Mouse (Mus musculus): ENCODE results near the gene 3100002H09Rik. TPM values are rescaled to one million over a fixed set of nuclear protein-coding genes. Genes with fewer than 3 reads are reported as not detected.
A peak's percentile ranks its signal among the peaks of the same experiment; 100 is the strongest.

The 3100002H09Rik gene
- polyA plus RNA-seq, 1 experiment from 2014 or later = 0.68 TPM

- Histone ChIP-seq H3K36me3 (no peaks in the 10 kb centered on the region), H3K9ac (no peak overlapping the region), H3K27me3 (peaks cover 44% of the 10 kb centered on the region), H3K9me3 (no peaks in the 10 kb centered on the region), H3K27ac (replicated peaks) (no peak overlapping the region), H3K4me3 (no peak overlapping the region), H3K4me1 (replicated peaks) (peaks cover 37% of the 10 kb centered on the region), H3K4me2 (no peak overlapping the region)
- WGBS = 85% methylated on average over 4 of the region's 4 CpGs
- no peak for ATAC-seq (ENCODE audit: low read depth)
Observed at GRCm38 (mm10) chr4:124611768-124612167, 1.2 kb upstream of the 3100002H09Rik start.

GRCm38 (mm10) chr4:124610066-124610465 is 537 bp downstream of the 3100002H09Rik start:
- H3K4me3 ChIP-seq = no peak overlapping the region

GRCm38 (mm10) chr4:124607166-124607565 is 3.4 kb downstream of the 3100002H09Rik start:
- WGBS = 60% methylated on average over 8 of the region's 8 CpGs
- Histone ChIP-seq H3K4me3 (no peak overlapping the region), H3K27ac (replicated peaks) (no peak overlapping the region), H3K27me3 (peaks cover 78% of the 10 kb centered on the region), H3K9me3 (no peaks in the 10 kb centered on the region), H3K4me1 (replicated peaks) (no peaks in the 10 kb centered on the region), H3K4me2 (no peak overlapping the region), H3K36me3 (no peaks in the 10 kb centered on the region), H3K9ac (no peak overlapping the region)
- no peak for ATAC-seq (ENCODE audit: low read depth)

More at GRCm38 (mm10) chr4:124610066-124610465, 537 bp downstream of the 3100002H09Rik start:
- Histone ChIP-seq H3K4me2 (no peak overlapping the region), H3K4me1 (replicated peaks) (peaks cover 20% of the 10 kb centered on the region), H3K9me3 (no peaks in the 10 kb centered on the region), H3K27me3 (peaks cover 61% of the 10 kb centered on the region), H3K27ac (replicated peaks) (no peak overlapping the region), H3K36me3 (no peaks in the 10 kb centered on the region), H3K9ac (no peak overlapping the region)
- 63% methylated on average over 2 of the region's 2 CpGs for WGBS
- no peak for ATAC-seq (ENCODE audit: low read depth)

GRCm38 (mm10) chr4:124606180-124606579 is 4.4 kb downstream of the 3100002H09Rik start:
- H3K4me1 ChIP-seq (replicated peaks) = no peaks in the 10 kb centered on the region
- H3K27me3 ChIP-seq = peaks cover 70% of the 10 kb centered on the region
- no peak overlapping the region for H3K4me3 ChIP-seq
- no peak for ATAC-seq (ENCODE audit: low read depth)
- no peaks in the 10 kb centered on the region for H3K9me3 ChIP-seq
- no peak overlapping the region for H3K27ac ChIP-seq (replicated peaks)
- H3K36me3 ChIP-seq = no peaks in the 10 kb centered on the region
- 84% methylated on average over 3 of the region's 3 CpGs for WGBS
- no peak overlapping the region for H3K4me2 ChIP-seq
- H3K9ac ChIP-seq = no peak overlapping the region

- H3K36me3 ChIP-seq = no peaks in the 10 kb centered on the region
- H3K4me1 ChIP-seq (replicated peaks) = no peaks in the 10 kb centered on the region
- no peak overlapping the region for H3K4me2 ChIP-seq
- H3K27ac ChIP-seq (replicated peaks) = no peak overlapping the region
- no peaks in the 10 kb centered on the region for H3K9me3 ChIP-seq
- no peak overlapping the region for H3K9ac ChIP-seq
- WGBS = 77% methylated on average over 5 of the region's 5 CpGs
- H3K27me3 ChIP-seq = peaks cover 61% of the 10 kb centered on the region
- H3K4me3 ChIP-seq = no peak overlapping the region
- no peak for ATAC-seq (ENCODE audit: low read depth)
Observed at GRCm38 (mm10) chr4:124605255-124605654, 5.3 kb downstream of the 3100002H09Rik start.

GRCm38 (mm10) chr4:124603712-124604111 is 6.9 kb downstream of the 3100002H09Rik start:
- Histone ChIP-seq H3K4me3 (no peak overlapping the region), H3K4me2 (no peak overlapping the region), H3K9ac (no peak overlapping the region), H3K27ac (replicated peaks) (no peak overlapping the region), H3K9me3 (no peaks in the 10 kb centered on the region), H3K4me1 (replicated peaks) (no peaks in the 10 kb centered on the region), H3K27me3 (peaks cover 59% of the 10 kb centered on the region), H3K36me3 (no peaks in the 10 kb centered on the region)
- WGBS = 16% methylated on average over 9 of the region's 9 CpGs
- no peak for ATAC-seq (ENCODE audit: low read depth)

- ATAC-seq (ENCODE audit: low read depth) = no peak
- H3K4me1 ChIP-seq (replicated peaks) = peaks cover 18% of the 10 kb centered on the region
- H3K27me3 ChIP-seq = peaks cover 48% of the 10 kb centered on the region
- H3K9me3 ChIP-seq = no peaks in the 10 kb centered on the region
- H3K27ac ChIP-seq (replicated peaks) = no peak overlapping the region
- no peak overlapping the region for H3K4me3 ChIP-seq
- no peak overlapping the region for H3K9ac ChIP-seq
- H3K36me3 ChIP-seq = no peaks in the 10 kb centered on the region
- no peak overlapping the region for H3K4me2 ChIP-seq
- WGBS = 83% methylated on average over 9 of the region's 9 CpGs
Observed at GRCm38 (mm10) chr4:124595929-124596328, 14.7 kb downstream of the 3100002H09Rik start.

- no peak for ATAC-seq (ENCODE audit: low read depth)
- Histone ChIP-seq H3K36me3 (no peaks in the 10 kb centered on the region), H3K27ac (replicated peaks) (no peak overlapping the region), H3K4me2 (no peak overlapping the region; the same call in 1 of the 2 replicates), H3K9me3 (no peaks in the 10 kb centered on the region), H3K4me3 (no peak overlapping the region), H3K9ac (no peak overlapping the region), H3K4me1 (replicated peaks) (peaks cover 18% of the 10 kb centered on the region), H3K27me3 (peaks cover 48% of the 10 kb centered on the region)
- WGBS = 28% methylated on average over 13 of the region's 13 CpGs
Observed at GRCm38 (mm10) chr4:124594933-124595332, 15.7 kb downstream of the 3100002H09Rik start.

- no peak overlapping the region for H3K4me2 ChIP-seq
- H3K27ac ChIP-seq (replicated peaks) = no peak overlapping the region
- no peaks in the 10 kb centered on the region for H3K9me3 ChIP-seq
- H3K36me3 ChIP-seq = no peaks in the 10 kb centered on the region
- H3K4me1 ChIP-seq (replicated peaks) = peaks cover 18% of the 10 kb centered on the region
- H3K4me3 ChIP-seq = no peak overlapping the region
- H3K27me3 ChIP-seq = peaks cover 54% of the 10 kb centered on the region
- 70% methylated on average over 9 of the region's 9 CpGs for WGBS
- ATAC-seq (ENCODE audit: low read depth) = no peak
- peak overlapping the region; percentile 9; the same call in 1 of the 2 replicates for H3K9ac ChIP-seq
Observed at GRCm38 (mm10) chr4:124593691-124594090, 16.9 kb downstream of the 3100002H09Rik start.

GRCm38 (mm10) chr4:124593210-124593609 is 17.4 kb downstream of the 3100002H09Rik start:
- no peaks in the 10 kb centered on the region for H3K36me3 ChIP-seq
- H3K9ac ChIP-seq = no peak overlapping the region
- no peak overlapping the region for H3K27ac ChIP-seq (replicated peaks)
- no peak overlapping the region for H3K4me3 ChIP-seq
- peaks cover 56% of the 10 kb centered on the region for H3K27me3 ChIP-seq
- H3K4me2 ChIP-seq = no peak overlapping the region
- no peaks in the 10 kb centered on the region for H3K9me3 ChIP-seq
- H3K4me1 ChIP-seq (replicated peaks) = peaks cover 18% of the 10 kb centered on the region
- ATAC-seq (ENCODE audit: low read depth) = no peak

GRCm38 (mm10) chr4:124592241-124592640 is 18.4 kb downstream of the 3100002H09Rik start:
- no peak overlapping the region for H3K4me2 ChIP-seq
- H3K9me3 ChIP-seq = no peaks in the 10 kb centered on the region
- H3K36me3 ChIP-seq = no peaks in the 10 kb centered on the region
- no peak overlapping the region for H3K27ac ChIP-seq (replicated peaks)
- no peak overlapping the region for H3K9ac ChIP-seq
- WGBS = 82% methylated on average over 5 of the region's 5 CpGs
- no peak overlapping the region for H3K4me3 ChIP-seq
- ATAC-seq (ENCODE audit: low read depth) = 0 out of 2 replicates have a peak, but pooled peaks have one; percentile 25
- H3K4me1 ChIP-seq (replicated peaks) = peaks cover 23% of the 10 kb centered on the region
- H3K27me3 ChIP-seq = peaks cover 56% of the 10 kb centered on the region

- ATAC-seq (ENCODE audit: low read depth) = no peak
- Histone ChIP-seq H3K27me3 (peaks cover 77% of the 10 kb centered on the region), H3K4me3 (no peak overlapping the region), H3K4me1 (replicated peaks) (peaks cover 21% of the 10 kb centered on the region), H3K36me3 (no peaks in the 10 kb centered on the region), H3K9ac (no peak overlapping the region), H3K4me2 (no peak overlapping the region), H3K9me3 (no peaks in the 10 kb centered on the region), H3K27ac (replicated peaks) (no peak overlapping the region)
- 85% methylated on average over 7 of the region's 7 CpGs for WGBS
Observed at GRCm38 (mm10) chr4:124580695-124581094, 29.9 kb downstream of the 3100002H09Rik start.

- WGBS = 0% methylated on average over 7 of the region's 7 CpGs
- Histone ChIP-seq H3K27me3 (peaks cover 86% of the 10 kb centered on the region), H3K27ac (replicated peaks) (no peak overlapping the region), H3K9me3 (no peaks in the 10 kb centered on the region), H3K4me1 (replicated peaks) (peaks cover 40% of the 10 kb centered on the region), H3K36me3 (no peaks in the 10 kb centered on the region), H3K4me2 (peak overlapping the region; percentile 84), H3K9ac (peak overlapping the region; percentile 70; the same call in 1 of the 2 replicates), H3K4me3 (peak overlapping the region; percentile 42)
- no peak for ATAC-seq (ENCODE audit: low read depth)
Observed at GRCm38 (mm10) chr4:124575955-124576445, 34.6 kb downstream of the 3100002H09Rik start.
